Mouse (Mus musculus) ZHBTc4 (cell line): ENCODE measurements at regions not wholly inside any gene's neighbourhood (a gene's known extent, or its start where the extent isn't known, plus 50 kb on each side); places are given as distances from the start of the nearest gene placed in this dataset.

Experiments used
- DNase-seq: peaks from one replicate; pipeline ENCODE4 v3.0.0-alpha.2; 2011; ENCODE audit warnings: low read depth, low spot score

- no peak for DNase-seq
These were observed 651.7 kb upstream of the Lmcd1 start for GRCm38 (mm10) chr6:111621684-111622480.

- DNase-seq = no peak
These were observed 650.9 kb upstream of the Lmcd1 start for GRCm38 (mm10) chr6:111622481-111623139.

GRCm38 (mm10) chr6:111623140-111623497 is 650.4 kb upstream of the Lmcd1 start:
- no peak for DNase-seq

GRCm38 (mm10) chr6:111625501-111625900 is 648.1 kb upstream of the Lmcd1 start:
- peak; percentile 36 for DNase-seq

GRCm38 (mm10) chr6:111652736-111653135 is 620.8 kb upstream of the Lmcd1 start:
- DNase-seq = no peak

GRCm38 (mm10) chr6:111659957-111660356 is 613.6 kb upstream of the Lmcd1 start:
- DNase-seq = no peak

GRCm38 (mm10) chr6:111664603-111665002 is 609.0 kb upstream of the Lmcd1 start:
- no peak for DNase-seq

- DNase-seq = peak; percentile 72
These were observed 588.6 kb upstream of the Lmcd1 start for GRCm38 (mm10) chr6:111684911-111685310.

GRCm38 (mm10) chr6:111702864-111703263 is 570.7 kb upstream of the Lmcd1 start:
- no peak for DNase-seq

GRCm38 (mm10) chr6:111708277-111708676 is 565.3 kb upstream of the Lmcd1 start:
- no peak for DNase-seq

GRCm38 (mm10) chr6:111725969-111726368 is 547.6 kb upstream of the Lmcd1 start:
- DNase-seq = no peak

GRCm38 (mm10) chr6:111730381-111730780 is 543.2 kb upstream of the Lmcd1 start:
- no peak for DNase-seq

GRCm38 (mm10) chr6:111733926-111734325 is 539.6 kb upstream of the Lmcd1 start:
- no peak for DNase-seq

- DNase-seq = no peak
These were observed 534.6 kb upstream of the Lmcd1 start for GRCm38 (mm10) chr6:111738983-111739382.

- DNase-seq = no peak
These were observed 491.7 kb upstream of the Lmcd1 start for GRCm38 (mm10) chr6:111781710-111782481.

GRCm38 (mm10) chr6:111808611-111809010 is 464.9 kb upstream of the Lmcd1 start:
- DNase-seq = no peak

- peak; percentile 27 for DNase-seq
These were observed 459.5 kb upstream of the Lmcd1 start for GRCm38 (mm10) chr6:111813982-111814603.

- no peak for DNase-seq
These were observed 458.4 kb upstream of the Lmcd1 start for GRCm38 (mm10) chr6:111815150-111815549.

- DNase-seq = no peak
These were observed 453.3 kb upstream of the Lmcd1 start for GRCm38 (mm10) chr6:111820265-111820664.

- DNase-seq = no peak
These were observed 429.2 kb upstream of the Lmcd1 start for GRCm38 (mm10) chr6:111844321-111844835.

- DNase-seq = no peak
These were observed 407.4 kb upstream of the Lmcd1 start for GRCm38 (mm10) chr6:111866101-111866598.
